8 mouse cellular contexts compared by ENCODE assay signal in the genomic region with DNA sequence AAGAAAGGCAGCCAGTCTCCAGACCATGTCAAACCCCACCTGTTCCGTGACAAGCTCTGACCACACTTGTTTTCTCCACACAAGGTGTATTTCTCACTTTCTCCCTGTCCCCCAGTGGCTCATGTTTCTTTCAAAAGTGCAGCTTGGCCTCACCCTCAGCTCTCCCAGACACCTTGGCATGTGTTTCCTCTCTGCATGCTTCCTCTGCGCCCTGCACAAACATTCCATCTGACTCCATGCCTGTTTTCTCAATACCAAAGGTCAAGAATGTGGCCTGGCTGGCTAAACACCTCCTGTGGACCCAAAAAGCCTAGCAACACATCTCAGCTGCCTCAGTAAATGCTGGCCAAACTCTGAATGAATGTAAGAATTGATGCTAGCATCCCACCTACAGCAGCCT.
A peak's percentile ranks its signal among the peaks of the same experiment; 100 is the strongest.
DNase-seq lines count a peak whose midpoint lies in the region; ATAC-seq and TF ChIP-seq lines count a peak whose summit lies in the region.

No protein-coding gene starts in this region.

- DNase-seq in heart, postnatal 0 days (ENCODE audit: low spot score) = peak; percentile 14
- no peak for DNase-seq in heart, postnatal 36 days
- DNase-seq in embryo, embryonic 11 days = peak; percentile 55
- peak; percentile 47 for DNase-seq in lung, postnatal 14 days
- DNase-seq in testis, postnatal 14 days (ENCODE audit: low spot score) = no peak
- no peak for DNase-seq in layer of hippocampus, adult 9-10 months (ENCODE audit: low spot score)
- no peak for DNase-seq in right cerebral cortex, adult 2 months (ENCODE audit: low spot score in 2 of 2)

- H3K27me3 ChIP-seq in heart, postnatal 0 days (ENCODE audit: control insufficient read depth, insufficient read depth, low read length) = no peaks in the 10 kb centered on the region
- no peaks in the 10 kb centered on the region for H3K27me3 ChIP-seq in kidney, embryonic 14.5 days (ENCODE audit: control insufficient read depth, insufficient read depth, low read length)

- H3K4me2 ChIP-seq in heart, postnatal 0 days (ENCODE audit: low read depth, low read length) = no peak overlapping the region
- no peak overlapping the region for H3K4me2 ChIP-seq in kidney, embryonic 14.5 days (replicated peaks; ENCODE audit: low read depth, low read length)

- ATAC-seq in heart, postnatal 0 days (ENCODE audit: insufficient read depth, low read depth) = no peak
- ATAC-seq in kidney, embryonic 14.5 days (ENCODE audit: low FRiP score, low TSS enrichment) = peak; percentile 57; the same call in 1 of the 2 replicates

- H3K9ac ChIP-seq in heart, postnatal 0 days (replicated peaks; ENCODE audit: low read depth, low read length) = no peak overlapping the region
- H3K9ac ChIP-seq in kidney, embryonic 14.5 days (ENCODE audit: low read depth, low read length) = no peak overlapping the region

- TF ChIP-seq EP300 in heart, postnatal 0 days (IDR thresholded peaks at IDR 0.05; ENCODE audit: low read depth) = no peak

- intact Hi-C loops in heart, postnatal 36 days (cut with DNase I) = no loop called here

- H3K4me1 ChIP-seq in heart, postnatal 0 days (ENCODE audit: control insufficient read depth, insufficient read depth) = peaks cover 23% of the 10 kb centered on the region
- H3K4me1 ChIP-seq in kidney, embryonic 14.5 days (ENCODE audit: control insufficient read depth, insufficient read depth, low read length) = peaks cover 8% of the 10 kb centered on the region; the same call in 1 of the 2 replicates

- TF ChIP-seq CTCF in heart, postnatal 0 days (IDR thresholded peaks at IDR 0.05; ENCODE audit: low read depth) = no peak

- no peak overlapping the region for H3K27ac ChIP-seq in heart, postnatal 0 days (ENCODE audit: low read depth)
- H3K27ac ChIP-seq in kidney, embryonic 14.5 days (ENCODE audit: low read depth, low read length) = no peak overlapping the region

- 68% methylated on average over 2 of the region's 2 CpGs for WGBS in heart, postnatal 0 days
- 37% methylated on average over 2 of the region's 2 CpGs for WGBS in kidney, embryonic 14.5 days

- no peak overlapping the region for H3K4me3 ChIP-seq in heart, postnatal 0 days (ENCODE audit: low read depth, low read length)
- no peak overlapping the region for H3K4me3 ChIP-seq in kidney, embryonic 14.5 days (ENCODE audit: low read length)

- H3K9me3 ChIP-seq in heart, postnatal 0 days (replicated peaks; ENCODE audit: control insufficient read depth, low read length) = no peaks in the 10 kb centered on the region
- no peaks in the 10 kb centered on the region for H3K9me3 ChIP-seq in kidney, embryonic 14.5 days (ENCODE audit: control insufficient read depth, low read length)

- peaks cover 17% of the 10 kb centered on the region for H3K36me3 ChIP-seq in heart, postnatal 0 days (replicated peaks; ENCODE audit: control insufficient read depth, insufficient read depth, low read length)
- no peaks in the 10 kb centered on the region for H3K36me3 ChIP-seq in kidney, embryonic 14.5 days (ENCODE audit: control insufficient read depth, insufficient read depth, low read length)

Comparison
In these comparisons a context has a peak if more than half of its experiments do, and no peak if none do; other contexts are left out.
1. DNase-seq: peak in heart, postnatal 0 days (single experiment), embryo, embryonic 11 days (single experiment) and lung, postnatal 14 days (single experiment); none in heart, postnatal 36 days (0 of 2), testis, postnatal 14 days (single experiment), layer of hippocampus, adult 9-10 months (single experiment) and right cerebral cortex, adult 2 months (0 of 2).